Mouse (Mus musculus): ENCODE measurements around the gene Gm5615. TPM values are rescaled to one million over a fixed set of nuclear protein-coding genes. Genes with fewer than 3 reads are reported as not detected.

Gm5615 gene
- total RNA-seq (2014; rRNA removed; ENCODE audit: low replicate concordance) (not detected in 2 replicates), polyA plus RNA-seq (2015; fragmentation: Nextera tagmentation; extraction: Ambion mirVana) (not detected in 2 replicates)

DNA sequence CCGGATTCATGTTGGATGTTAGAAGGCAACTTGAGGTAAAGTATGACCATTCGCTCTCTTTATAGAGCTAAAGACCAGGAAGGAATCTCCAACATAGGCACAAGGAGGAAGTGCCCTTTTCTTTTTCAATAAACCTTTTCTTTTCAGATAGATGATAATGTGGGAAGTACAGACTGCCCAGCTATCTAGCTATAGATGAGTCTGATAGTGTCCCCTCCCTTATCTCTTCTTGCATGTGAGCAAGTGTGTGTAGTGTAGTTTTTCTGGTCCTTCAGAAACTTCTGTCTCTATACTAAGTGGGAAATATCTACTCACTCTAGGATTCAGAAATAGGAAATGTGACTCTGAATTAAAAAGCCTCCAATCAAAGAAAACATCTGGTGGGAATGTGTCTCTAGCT, at the start of gene Gm5615:
Gene Gm5615 (minus strand): TSS at position 101 of the 400 bp plus-strand sequence.
- Histone ChIP-seq H3K36me3 (replicated peaks; ENCODE audit: control insufficient read depth, insufficient read depth, low read length) (no peaks in the 10 kb centered on the region), H3K27ac (ENCODE audit: low read depth) (no peak within 1 kb of the TSS), H3K27me3 (ENCODE audit: control insufficient read depth, insufficient read depth, low read length) (no peaks in the 10 kb centered on the region), H3K9ac (replicated peaks; ENCODE audit: low read depth, low read length) (no peak within 1 kb of the TSS), H3K4me1 (ENCODE audit: control insufficient read depth, insufficient read depth) (no peaks in the 10 kb centered on the region), H3K9me3 (replicated peaks; ENCODE audit: control insufficient read depth, low read length) (no peaks in the 10 kb centered on the region), H3K4me2 (ENCODE audit: low read depth, low read length) (no peak within 1 kb of the TSS), H3K4me3 (ENCODE audit: low read depth, low read length) (no peak within 1 kb of the TSS)
- no peak for TF ChIP-seq CTCF (IDR thresholded peaks at IDR 0.05; ENCODE audit: low read depth)
- no peak for TF ChIP-seq EP300 (IDR thresholded peaks at IDR 0.05; ENCODE audit: low read depth)
- no peak for DNase-seq (ENCODE audit: low spot score)
- ATAC-seq (ENCODE audit: insufficient read depth, low read depth): no peak
- WGBS: 78% methylated on average over 2 of the region's 2 CpGs

DNA sequence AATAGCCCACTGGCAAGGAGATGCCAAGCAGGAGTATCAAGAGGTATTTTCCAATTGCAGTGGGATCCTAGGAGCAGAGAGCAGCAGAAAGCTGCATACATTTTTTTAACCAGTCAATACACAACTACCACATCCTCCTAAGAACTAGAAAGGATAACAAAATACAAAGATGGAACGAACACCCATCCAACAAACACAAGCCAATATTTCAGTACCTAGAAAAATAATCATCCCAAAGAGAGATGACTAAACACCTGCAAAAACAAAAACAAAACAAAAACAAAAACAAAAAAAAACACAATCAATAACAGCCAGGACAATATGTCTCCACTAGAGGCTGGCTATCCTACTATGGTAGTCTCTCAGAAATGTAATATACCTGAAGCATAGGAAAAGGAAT, 40.8 kb upstream of the Gm5615 start, which contains the start of gene Gm17689:
Gene Gm17689 (minus strand): TSS at position 101 of the 400 bp plus-strand sequence.
- Histone ChIP-seq H3K9me3 (replicated peaks; ENCODE audit: control insufficient read depth, low read length) (peaks cover 3% of the 10 kb centered on the region; the same call in 1 of the 2 replicates), H3K36me3 (replicated peaks; ENCODE audit: control insufficient read depth, insufficient read depth, low read length) (no peaks in the 10 kb centered on the region), H3K27ac (ENCODE audit: low read depth) (no peak within 1 kb of the TSS), H3K4me2 (ENCODE audit: low read depth, low read length) (no peak within 1 kb of the TSS), H3K4me1 (ENCODE audit: control insufficient read depth, insufficient read depth) (no peaks in the 10 kb centered on the region), H3K27me3 (ENCODE audit: control insufficient read depth, insufficient read depth, low read length) (no peaks in the 10 kb centered on the region), H3K4me3 (ENCODE audit: low read depth, low read length) (no peak within 1 kb of the TSS), H3K9ac (replicated peaks; ENCODE audit: low read depth, low read length) (no peak within 1 kb of the TSS)
- ATAC-seq (ENCODE audit: insufficient read depth, low read depth) (no peak), DNase-seq (ENCODE audit: low spot score) (no peak)
- no peak for TF ChIP-seq EP300 (IDR thresholded peaks at IDR 0.05; ENCODE audit: low read depth)
- TF ChIP-seq CTCF (IDR thresholded peaks at IDR 0.05; ENCODE audit: low read depth): no peak
- 44% methylated on average over 1 of the region's 1 CpGs for WGBS

DNA sequence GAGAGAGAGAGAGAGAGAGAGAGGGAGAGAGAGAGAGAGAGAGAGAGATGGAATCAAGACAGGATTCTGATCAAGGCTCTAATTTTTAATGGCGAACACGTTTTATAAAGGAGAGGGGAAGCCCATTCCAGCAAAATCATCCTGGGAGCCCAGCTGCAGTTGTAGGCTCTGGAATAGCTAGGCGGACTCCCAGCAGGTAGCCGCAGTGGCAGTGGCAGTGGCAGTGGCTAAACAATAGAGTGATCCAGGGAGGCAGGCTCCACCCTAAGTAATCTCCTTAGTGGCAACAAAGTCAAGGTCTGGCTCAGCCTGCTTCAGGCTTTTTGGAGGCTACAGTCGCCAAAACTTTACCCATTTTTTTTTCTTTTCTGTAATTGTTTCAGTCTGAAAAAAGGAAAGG, 37.6 kb downstream of the Gm5615 start:
- no peak overlapping the region for H3K9ac ChIP-seq (replicated peaks; ENCODE audit: low read depth, low read length)
- no peak overlapping the region for H3K27ac ChIP-seq (ENCODE audit: low read depth)
- WGBS: 60% methylated on average over 5 of the region's 5 CpGs
- no peak overlapping the region for H3K4me3 ChIP-seq (ENCODE audit: low read depth, low read length)
- H3K4me1 ChIP-seq (ENCODE audit: control insufficient read depth, insufficient read depth): no peaks in the 10 kb centered on the region
- H3K27me3 ChIP-seq (ENCODE audit: control insufficient read depth, insufficient read depth, low read length): no peaks in the 10 kb centered on the region
- no peaks in the 10 kb centered on the region for H3K36me3 ChIP-seq (replicated peaks; ENCODE audit: control insufficient read depth, insufficient read depth, low read length)
- H3K4me2 ChIP-seq (ENCODE audit: low read depth, low read length): no peak overlapping the region
- TF ChIP-seq EP300 (IDR thresholded peaks at IDR 0.05; ENCODE audit: low read depth): no peak
- TF ChIP-seq CTCF (IDR thresholded peaks at IDR 0.05; ENCODE audit: low read depth): no peak
- 0 out of 2 replicates have a peak, but pooled peaks cover 14% of the 10 kb centered on the region for H3K9me3 ChIP-seq (replicated peaks; ENCODE audit: control insufficient read depth, low read length)
- DNase-seq (ENCODE audit: low spot score) (no peak), ATAC-seq (ENCODE audit: insufficient read depth, low read depth) (no peak)

DNA sequence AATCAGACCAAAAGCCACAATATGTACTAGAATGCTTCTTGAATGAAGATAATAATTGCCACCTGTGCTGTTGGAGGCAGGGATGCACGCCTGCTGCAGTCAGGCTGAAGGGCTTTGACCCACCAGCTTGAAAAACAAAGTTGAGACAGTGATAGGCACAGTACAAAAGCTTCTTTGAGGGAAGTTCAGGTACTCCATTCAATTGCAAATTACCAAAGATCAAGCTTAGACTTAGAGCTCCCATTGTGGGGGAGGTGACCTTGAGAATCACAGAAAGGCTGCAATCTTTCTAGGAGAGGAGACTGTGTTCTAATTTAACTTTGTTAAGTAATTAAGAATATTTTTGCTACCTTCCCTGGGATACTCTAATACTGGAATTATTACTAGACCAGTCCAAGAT, 45.9 kb downstream of the Gm5615 start:
- H3K9me3 ChIP-seq (replicated peaks; ENCODE audit: control insufficient read depth, low read length): 0 out of 2 replicates have a peak, but pooled peaks cover 6% of the 10 kb centered on the region
- no peak overlapping the region for H3K27ac ChIP-seq (ENCODE audit: low read depth)
- no peaks in the 10 kb centered on the region for H3K4me1 ChIP-seq (ENCODE audit: control insufficient read depth, insufficient read depth)
- ATAC-seq (ENCODE audit: insufficient read depth, low read depth) (no peak), DNase-seq (ENCODE audit: low spot score) (no peak)
- no peaks in the 10 kb centered on the region for H3K36me3 ChIP-seq (replicated peaks; ENCODE audit: control insufficient read depth, insufficient read depth, low read length)
- no peak overlapping the region for H3K4me2 ChIP-seq (ENCODE audit: low read depth, low read length)
- no peaks in the 10 kb centered on the region for H3K27me3 ChIP-seq (ENCODE audit: control insufficient read depth, insufficient read depth, low read length)
- H3K9ac ChIP-seq (replicated peaks; ENCODE audit: low read depth, low read length): no peak overlapping the region
- TF ChIP-seq CTCF (IDR thresholded peaks at IDR 0.05; ENCODE audit: low read depth) (no peak), EP300 (IDR thresholded peaks at IDR 0.05; ENCODE audit: low read depth) (no peak)
- no peak overlapping the region for H3K4me3 ChIP-seq (ENCODE audit: low read depth, low read length)
- WGBS: 47% methylated on average over 1 of the region's 1 CpGs

GRCm38 (mm10) chr9:36494501-36495220, 47.1 kb downstream of the Gm5615 start:
- Histone ChIP-seq H3K36me3 (replicated peaks; ENCODE audit: control insufficient read depth, insufficient read depth, low read length) (no peaks in the 10 kb centered on the region), H3K4me1 (ENCODE audit: control insufficient read depth, insufficient read depth) (no peaks in the 10 kb centered on the region), H3K9ac (replicated peaks; ENCODE audit: low read depth, low read length) (no peak overlapping the region), H3K27me3 (ENCODE audit: control insufficient read depth, insufficient read depth, low read length) (no peaks in the 10 kb centered on the region), H3K9me3 (replicated peaks; ENCODE audit: control insufficient read depth, low read length) (0 out of 2 replicates have a peak, but pooled peaks cover 6% of the 10 kb centered on the region), H3K27ac (ENCODE audit: low read depth) (no peak overlapping the region), H3K4me2 (ENCODE audit: low read depth, low read length) (no peak overlapping the region), H3K4me3 (ENCODE audit: low read depth, low read length) (no peak overlapping the region)
- TF ChIP-seq EP300 (IDR thresholded peaks at IDR 0.05; ENCODE audit: low read depth): no peak
- TF ChIP-seq CTCF (IDR thresholded peaks at IDR 0.05; ENCODE audit: low read depth): no peak
- ATAC-seq (ENCODE audit: insufficient read depth, low read depth) (no peak), DNase-seq (ENCODE audit: low spot score) (no peak)
- WGBS: 72% methylated on average over 4 of the region's 4 CpGs

Other genes with a start within 250 kb of the Gm5615 start
- gene Gm7257, start 110.1 kb downstream of the Gm5615 start, total RNA-seq (2014; rRNA removed; ENCODE audit: low replicate concordance): not detected in 2 replicates
- not detected in 2 replicates for gene Gm7257, start 110.1 kb downstream of the Gm5615 start, polyA plus RNA-seq (2015; fragmentation: Nextera tagmentation; extraction: Ambion mirVana)
- not detected in 2 replicates for gene Gm9513, start 66.3 kb downstream of the Gm5615 start, total RNA-seq (2014; rRNA removed; ENCODE audit: low replicate concordance)
- gene Gm9513, start 66.3 kb downstream of the Gm5615 start, polyA plus RNA-seq (2015; fragmentation: Nextera tagmentation; extraction: Ambion mirVana): not detected in 2 replicates
- gene Gm17689, start 40.7 kb upstream of the Gm5615 start, total RNA-seq (2014; rRNA removed; ENCODE audit: low replicate concordance): not detected in 2 replicates
- gene Gm17689, start 40.7 kb upstream of the Gm5615 start, polyA plus RNA-seq (2015; fragmentation: Nextera tagmentation; extraction: Ambion mirVana): not detected in 2 replicates
- not detected in 2 replicates for gene A630095E13Rik, start 101.4 kb upstream of the Gm5615 start, total RNA-seq (2014; rRNA removed; ENCODE audit: low replicate concordance)
- not detected in 2 replicates for gene A630095E13Rik, start 101.4 kb upstream of the Gm5615 start, polyA plus RNA-seq (2015; fragmentation: Nextera tagmentation; extraction: Ambion mirVana)
- gene Acrv1, start 151.3 kb upstream of the Gm5615 start, total RNA-seq (2014; rRNA removed; ENCODE audit: low replicate concordance): not detected in 2 replicates
- gene Acrv1, start 151.3 kb upstream of the Gm5615 start, polyA plus RNA-seq (2015; fragmentation: Nextera tagmentation; extraction: Ambion mirVana): not detected in 2 replicates
- 4.7 and 12.3 TPM in 2 replicates for gene Chek1, start 185.1 kb upstream of the Gm5615 start, total RNA-seq (2014; rRNA removed; ENCODE audit: low replicate concordance)
- gene Chek1, start 185.1 kb upstream of the Gm5615 start, polyA plus RNA-seq (2015; fragmentation: Nextera tagmentation; extraction: Ambion mirVana): 5.1 and 6.9 TPM in 2 replicates
- gene Stt3a, start 225.7 kb upstream of the Gm5615 start, total RNA-seq (2014; rRNA removed; ENCODE audit: low replicate concordance): 46.8 and 70.5 TPM in 2 replicates
- 81.4 and 86.4 TPM in 2 replicates for gene Stt3a, start 225.7 kb upstream of the Gm5615 start, polyA plus RNA-seq (2015; fragmentation: Nextera tagmentation; extraction: Ambion mirVana)

Measured in heart, postnatal 0 days (tissue).